Mouse (Mus musculus): ENCODE results near the gene Dnajb4. TPM values are rescaled to one million over a fixed set of nuclear protein-coding genes. Genes with fewer than 3 reads are reported as not detected.

Gene Dnajb4
- polyA plus RNA-seq, 1 experiment from 2014 or later = 26.6 TPM

DNA sequence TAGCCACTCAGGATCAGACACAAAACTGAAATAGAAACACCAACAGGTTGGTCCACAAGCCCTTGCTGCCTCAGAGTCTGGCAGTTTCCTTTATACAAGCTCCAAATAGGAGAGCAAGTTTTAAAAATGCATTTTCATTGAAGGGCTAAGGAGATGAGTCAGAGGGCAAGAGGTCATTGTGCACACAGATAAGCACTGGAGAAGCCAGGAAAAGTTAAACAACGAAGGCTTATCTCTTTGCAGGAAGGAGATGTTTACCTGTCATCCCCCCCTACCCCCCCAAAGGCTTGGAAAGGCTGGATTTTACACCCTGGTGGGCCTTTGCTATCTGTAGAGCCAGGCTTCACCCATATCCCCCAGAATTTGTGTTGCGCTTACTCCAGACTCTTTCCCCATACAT is 38.9 kb downstream of the Dnajb4 start:
- no peaks in the 10 kb centered on the region for H3K27me3 ChIP-seq (ENCODE audit: control insufficient read depth, insufficient read depth, low read length)
- ATAC-seq (ENCODE audit: low FRiP score) (no peak), DNase-seq (ENCODE audit: low spot score, missing footprints) (no peak)
- H3K9me3 ChIP-seq (ENCODE audit: control insufficient read depth, low read length) = no peaks in the 10 kb centered on the region
- no peak overlapping the region for H3K27ac ChIP-seq (ENCODE audit: low read depth, low read length)
- no peak overlapping the region for H3K4me3 ChIP-seq (ENCODE audit: low read depth, low read length)
- H3K9ac ChIP-seq (ENCODE audit: low read length) = no peak overlapping the region
- H3K4me2 ChIP-seq = no peak overlapping the region
- no peaks in the 10 kb centered on the region for H3K36me3 ChIP-seq (ENCODE audit: control insufficient read depth, insufficient read depth, low read length)
- whole genome bisulfite sequencing = 79% methylated on average over 2 of the region's 2 CpGs
- H3K4me1 ChIP-seq (ENCODE audit: control insufficient read depth, insufficient read depth, low read length) = peaks cover 1% of the 10 kb centered on the region

DNA sequence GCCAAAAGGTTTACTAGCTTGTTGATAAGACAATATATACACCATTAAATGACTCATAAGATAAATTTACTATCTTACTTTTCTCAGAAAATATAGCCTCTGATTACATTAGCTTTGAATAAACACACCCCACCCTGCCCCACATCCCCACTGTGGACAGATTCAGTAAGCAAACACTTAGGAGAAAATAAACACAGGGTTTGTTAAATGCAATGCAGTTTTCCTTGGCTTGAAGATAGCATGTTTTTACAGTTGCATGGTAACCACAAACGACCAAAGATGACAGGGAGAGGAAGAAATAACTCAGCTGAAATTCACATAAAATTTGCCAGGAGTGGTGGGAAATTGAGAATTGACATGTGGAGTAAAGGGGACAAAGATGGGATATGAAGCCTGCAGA is 39.7 kb downstream of the Dnajb4 start:
- Histone ChIP-seq H3K4me2 (no peak overlapping the region), H3K9me3 (ENCODE audit: control insufficient read depth, low read length) (no peaks in the 10 kb centered on the region), H3K4me1 (ENCODE audit: control insufficient read depth, insufficient read depth, low read length) (peaks cover 8% of the 10 kb centered on the region), H3K4me3 (ENCODE audit: low read depth, low read length) (no peak overlapping the region), H3K9ac (ENCODE audit: low read length) (no peak overlapping the region), H3K36me3 (ENCODE audit: control insufficient read depth, insufficient read depth, low read length) (no peaks in the 10 kb centered on the region), H3K27ac (ENCODE audit: low read depth, low read length) (no peak overlapping the region), H3K27me3 (ENCODE audit: control insufficient read depth, insufficient read depth, low read length) (0 out of 2 replicates have a peak, but pooled peaks cover 5% of the 10 kb centered on the region)
- no peak for ATAC-seq (ENCODE audit: low FRiP score)
- 59% methylated on average over 1 of the region's 1 CpGs for WGBS
- no peak for DNase-seq (ENCODE audit: low spot score, missing footprints)

DNA sequence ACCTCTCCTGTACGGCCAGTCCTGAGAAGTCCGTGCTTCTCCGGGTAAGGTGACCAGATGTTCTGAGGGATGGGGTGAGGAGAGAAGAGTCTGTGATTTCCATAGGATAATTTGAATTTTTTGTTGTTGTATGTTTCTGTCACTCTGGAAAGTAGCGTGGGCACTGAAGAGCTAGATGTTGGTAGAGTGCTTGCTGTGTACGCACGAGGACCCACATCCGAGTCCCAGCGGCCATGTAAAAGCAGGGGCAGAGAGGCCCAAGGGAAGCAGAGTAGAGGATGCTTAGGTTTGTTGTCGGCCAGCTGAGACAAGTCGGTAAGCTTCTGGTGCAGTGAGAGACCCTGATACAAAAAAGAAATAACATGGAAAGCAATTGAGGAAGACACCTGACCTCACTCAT is 42.1 kb downstream of the Dnajb4 start:
- Histone ChIP-seq H3K9me3 (ENCODE audit: control insufficient read depth, low read length) (no peaks in the 10 kb centered on the region), H3K4me1 (ENCODE audit: control insufficient read depth, insufficient read depth, low read length) (peaks cover 8% of the 10 kb centered on the region), H3K36me3 (ENCODE audit: control insufficient read depth, insufficient read depth, low read length) (no peaks in the 10 kb centered on the region), H3K27me3 (ENCODE audit: control insufficient read depth, insufficient read depth, low read length) (peaks cover 10% of the 10 kb centered on the region), H3K27ac (ENCODE audit: low read depth, low read length) (no peak overlapping the region), H3K4me3 (ENCODE audit: low read depth, low read length) (no peak overlapping the region), H3K9ac (ENCODE audit: low read length) (no peak overlapping the region), H3K4me2 (no peak overlapping the region)
- 95% methylated on average over 10 of the region's 10 CpGs for WGBS
- DNase-seq (ENCODE audit: low spot score, missing footprints) (no peak), ATAC-seq (ENCODE audit: low FRiP score) (no peak)

- Histone ChIP-seq H3K9ac (ENCODE audit: low read length) (peak overlapping the region; percentile 38), H3K36me3 (ENCODE audit: control insufficient read depth, insufficient read depth, low read length) (no peaks in the 10 kb centered on the region), H3K27me3 (ENCODE audit: control insufficient read depth, insufficient read depth, low read length) (peaks cover 10% of the 10 kb centered on the region), H3K4me3 (ENCODE audit: low read depth, low read length) (peak overlapping the region; percentile 22), H3K27ac (ENCODE audit: low read depth, low read length) (no peak overlapping the region), H3K4me1 (ENCODE audit: control insufficient read depth, insufficient read depth, low read length) (peaks cover 8% of the 10 kb centered on the region), H3K9me3 (ENCODE audit: control insufficient read depth, low read length) (no peaks in the 10 kb centered on the region), H3K4me2 (peak overlapping the region; percentile 96)
- WGBS = 15% methylated on average over 29 of the region's 29 CpGs
- DNase-seq (ENCODE audit: low spot score, missing footprints) (peak; percentile 91), ATAC-seq (ENCODE audit: low FRiP score) (peak; percentile 33; the same call in 1 of the 2 replicates)
Measured at GRCm38 (mm10) chr3:152166699-152167451, 43.2 kb downstream of the Dnajb4 start.

- Histone ChIP-seq H3K4me3 (ENCODE audit: low read depth, low read length) (peak within 1 kb of the TSS; percentile 47), H3K27ac (ENCODE audit: low read depth, low read length) (no peak within 1 kb of the TSS), H3K36me3 (ENCODE audit: control insufficient read depth, insufficient read depth, low read length) (no peaks in the 10 kb centered on the region), H3K27me3 (ENCODE audit: control insufficient read depth, insufficient read depth, low read length) (peaks cover 10% of the 10 kb centered on the region), H3K9ac (ENCODE audit: low read length) (peak within 1 kb of the TSS; percentile 55), H3K4me1 (ENCODE audit: control insufficient read depth, insufficient read depth, low read length) (peaks cover 8% of the 10 kb centered on the region), H3K4me2 (peak within 1 kb of the TSS; percentile 96), H3K9me3 (ENCODE audit: control insufficient read depth, low read length) (no peaks in the 10 kb centered on the region)
- 5% methylated on average over 10 of the region's 10 CpGs for WGBS
- DNase-seq (ENCODE audit: low spot score, missing footprints) (peak; percentile 92), ATAC-seq (ENCODE audit: low FRiP score) (peak; percentile 64)
Measured at GRCm38 (mm10) chr3:152166099-152166423, 44.0 kb downstream of the Dnajb4 start, which contains the start of gene Gipc2. TSS of gene Gipc2 (minus strand) at chr3:152166230.

GRCm38 (mm10) chr3:152165351-152166098 is 44.6 kb downstream of the Dnajb4 start:
- no peak overlapping the region for H3K27ac ChIP-seq (ENCODE audit: low read depth, low read length)
- H3K9ac ChIP-seq (ENCODE audit: low read length) = peak overlapping the region; percentile 55
- DNase-seq (ENCODE audit: low spot score, missing footprints) (peak; percentile 94), ATAC-seq (ENCODE audit: low FRiP score) (peak; percentile 49)
- peaks cover 8% of the 10 kb centered on the region for H3K4me1 ChIP-seq (ENCODE audit: control insufficient read depth, insufficient read depth, low read length)
- peaks cover 10% of the 10 kb centered on the region for H3K27me3 ChIP-seq (ENCODE audit: control insufficient read depth, insufficient read depth, low read length)
- H3K4me3 ChIP-seq (ENCODE audit: low read depth, low read length) = peak overlapping the region; percentile 47
- H3K36me3 ChIP-seq (ENCODE audit: control insufficient read depth, insufficient read depth, low read length) = no peaks in the 10 kb centered on the region
- peak overlapping the region; percentile 96 for H3K4me2 ChIP-seq
- under 1% methylated on average over 52 of the region's 53 CpGs for WGBS
- no peaks in the 10 kb centered on the region for H3K9me3 ChIP-seq (ENCODE audit: control insufficient read depth, low read length)

DNA sequence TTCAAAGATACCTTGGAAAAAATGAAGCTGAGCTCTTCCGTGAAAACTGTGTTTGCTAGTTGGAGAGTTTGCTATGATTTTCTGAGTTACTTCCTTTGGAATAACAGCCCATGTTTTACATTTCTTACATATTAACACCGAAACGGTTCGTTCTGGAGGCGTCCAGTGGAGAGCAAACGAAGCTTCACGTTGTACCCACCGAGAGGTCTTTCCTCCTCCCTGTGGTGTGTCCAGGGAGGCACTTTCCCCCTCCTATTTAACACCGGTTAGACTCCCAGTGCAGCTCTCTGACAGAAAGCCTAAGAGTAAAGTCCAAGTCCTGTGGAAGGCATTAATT is 45.1 kb downstream of the Dnajb4 start:
- peak overlapping the region; percentile 47 for H3K4me3 ChIP-seq (ENCODE audit: low read depth, low read length)
- H3K4me1 ChIP-seq (ENCODE audit: control insufficient read depth, insufficient read depth, low read length) = peaks cover 8% of the 10 kb centered on the region
- no peak overlapping the region for H3K9ac ChIP-seq (ENCODE audit: low read length)
- H3K4me2 ChIP-seq = peak overlapping the region; percentile 96
- no peaks in the 10 kb centered on the region for H3K9me3 ChIP-seq (ENCODE audit: control insufficient read depth, low read length)
- ATAC-seq (ENCODE audit: low FRiP score) (no peak), DNase-seq (ENCODE audit: low spot score, missing footprints) (peak; percentile 92)
- peaks cover 10% of the 10 kb centered on the region for H3K27me3 ChIP-seq (ENCODE audit: control insufficient read depth, insufficient read depth, low read length)
- no peaks in the 10 kb centered on the region for H3K36me3 ChIP-seq (ENCODE audit: control insufficient read depth, insufficient read depth, low read length)
- 27% methylated on average over 9 of the region's 9 CpGs for WGBS
- no peak overlapping the region for H3K27ac ChIP-seq (ENCODE audit: low read depth, low read length)

- Histone ChIP-seq H3K27ac (ENCODE audit: low read depth, low read length) (no peak overlapping the region), H3K27me3 (ENCODE audit: control insufficient read depth, insufficient read depth, low read length) (peaks cover 10% of the 10 kb centered on the region), H3K4me2 (no peak overlapping the region), H3K4me3 (ENCODE audit: low read depth, low read length) (no peak overlapping the region), H3K9me3 (ENCODE audit: control insufficient read depth, low read length) (no peaks in the 10 kb centered on the region), H3K9ac (ENCODE audit: low read length) (no peak overlapping the region), H3K36me3 (ENCODE audit: control insufficient read depth, insufficient read depth, low read length) (no peaks in the 10 kb centered on the region), H3K4me1 (ENCODE audit: control insufficient read depth, insufficient read depth, low read length) (peaks cover 8% of the 10 kb centered on the region)
- no peak for ATAC-seq (ENCODE audit: low FRiP score)
- no peak for DNase-seq (ENCODE audit: low spot score, missing footprints)
- WGBS = 91% methylated on average over 8 of the region's 8 CpGs
Measured at GRCm38 (mm10) chr3:152163320-152163719, 46.8 kb downstream of the Dnajb4 start.

GRCm38 (mm10) chr3:152160607-152161006 is 49.5 kb downstream of the Dnajb4 start:
- Histone ChIP-seq H3K27me3 (ENCODE audit: control insufficient read depth, insufficient read depth, low read length) (peaks cover 7% of the 10 kb centered on the region), H3K4me2 (no peak overlapping the region), H3K4me1 (ENCODE audit: control insufficient read depth, insufficient read depth, low read length) (peaks cover under 1% of the 10 kb centered on the region), H3K4me3 (ENCODE audit: low read depth, low read length) (no peak overlapping the region), H3K9me3 (ENCODE audit: control insufficient read depth, low read length) (no peaks in the 10 kb centered on the region), H3K36me3 (ENCODE audit: control insufficient read depth, insufficient read depth, low read length) (no peaks in the 10 kb centered on the region), H3K9ac (ENCODE audit: low read length) (no peak overlapping the region), H3K27ac (ENCODE audit: low read depth, low read length) (no peak overlapping the region)
- ATAC-seq (ENCODE audit: low FRiP score) = no peak
- no peak for DNase-seq (ENCODE audit: low spot score, missing footprints)
- 73% methylated on average over 4 of the region's 4 CpGs for whole genome bisulfite sequencing

Measured in midbrain, embryonic 11.5 days (tissue).